Mouse (Mus musculus) kidney, adult 2 months (tissue): ENCODE results near the gene Fam163a.

Experiments used
- CTCF ChIP-seq: fragments of 200-500 bp; conservative IDR thresholded peaks from 2 replicates; pipeline ENCODE4 v1.5.1; 2011; ENCODE audit warnings: low read depth, mild to moderate bottlenecking, control low read depth, low read length, moderate library complexity, mixed read lengths; ENCODE audit not compliant: insufficient read depth, insufficient read length
- POLR2A ChIP-seq: fragments of 200-500 bp; IDR thresholded peaks from one replicate; pipeline ENCODE4 v1.6.1; 2011; ENCODE audit warnings: low read depth, low read length, control low read depth

DNA sequence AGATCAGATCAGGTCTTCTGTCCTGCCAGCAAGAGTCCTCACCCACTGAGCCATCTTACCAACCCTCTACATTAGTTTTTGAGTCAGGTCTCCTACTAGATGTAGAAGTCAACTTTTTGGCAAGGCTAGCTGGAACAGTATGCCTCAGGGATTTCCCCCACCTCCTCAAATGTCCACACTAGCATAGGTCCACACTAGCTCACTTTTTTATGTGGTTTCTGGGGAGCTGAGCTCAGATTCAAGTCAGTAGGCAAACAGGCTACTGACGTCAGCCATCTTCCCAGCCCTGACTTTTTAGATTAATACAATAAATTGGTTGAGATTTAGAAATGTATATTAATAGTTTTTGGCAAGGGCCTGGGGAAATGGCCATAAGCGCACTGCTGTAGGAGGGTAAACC, 97.4 kb downstream of the Fam163a start:
- TF ChIP-seq CTCF = no peak
- TF ChIP-seq POLR2A = no peak
